Mouse (Mus musculus) macrophage (primary cell): ENCODE data around the gene Aprt. TPM values are rescaled to one million over a fixed set of nuclear protein-coding genes. Genes with fewer than 3 reads are reported as not detected.

Source experiments
- H3K27ac ChIP-seq: fragments of 350-480 bp; formaldehyde crosslinking; 2 replicates; pipeline ENCODE4 v1.9.0; 2021
- H3K36me3 ChIP-seq: fragments of 350-480 bp; formaldehyde crosslinking; 2 replicates; pipeline ENCODE4 v1.9.0; 2021; ENCODE audit errors: inconsistent target
- H3K4me3 ChIP-seq: fragments of 350-480 bp; formaldehyde crosslinking; 2 replicates; pipeline ENCODE4 v1.9.0; 2021; ENCODE audit errors: inconsistent target
- H3K79me2 ChIP-seq: fragments of 350-480 bp; formaldehyde crosslinking; 2 replicates; pipeline ENCODE4 v1.9.0; 2021; ENCODE audit errors: inconsistent target
- WGBS: methylation state at CpG from one replicate; pipeline ENCODE4 v1.1.7; 2026; ENCODE audit warnings: inconsistent platforms; ENCODE audit not compliant: missing documents; 5-methylcytosine and 5-hydroxymethylcytosine counted together
- polyA plus RNA-seq: library from polyadenylated mRNA; stranded (reverse); fragments of 250-400 nt; gene quantifications from 3 replicates; pipeline ENCODE4 v1.2.4, GENCODE M21; 2018; ENCODE audit warnings: inconsistent platforms

Aprt gene
- polyA plus RNA-seq, 1 experiment from 2014 or later = 89.7 TPM

DNA sequence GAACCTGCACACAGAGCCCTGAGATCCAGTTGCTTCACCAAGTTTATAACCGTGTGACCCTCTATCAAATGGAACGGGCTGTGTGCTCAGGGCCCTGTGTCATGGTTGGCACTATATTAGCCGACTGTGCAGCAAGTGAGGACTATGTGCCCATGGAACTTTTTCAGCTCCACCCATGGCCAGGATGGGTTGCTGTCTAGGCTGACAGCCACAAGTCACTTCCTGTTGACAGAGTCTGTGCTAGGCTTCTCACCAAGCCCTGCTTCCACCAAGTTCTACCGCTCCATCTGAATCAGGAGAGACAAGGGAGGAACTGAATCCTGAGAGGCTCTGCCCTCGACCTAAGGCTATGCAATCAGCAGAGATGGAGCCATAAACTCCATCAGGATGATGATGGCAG is 15.5 kb downstream of the Aprt start:
- peaks cover 12% of the 10 kb centered on the region for H3K79me2 ChIP-seq
- H3K36me3 ChIP-seq = no peaks in the 10 kb centered on the region
- peak overlapping the region; percentile 85 for H3K27ac ChIP-seq
- WGBS = 19% methylated on average over 5 of the region's 5 CpGs
- no peak overlapping the region for H3K4me3 ChIP-seq

DNA sequence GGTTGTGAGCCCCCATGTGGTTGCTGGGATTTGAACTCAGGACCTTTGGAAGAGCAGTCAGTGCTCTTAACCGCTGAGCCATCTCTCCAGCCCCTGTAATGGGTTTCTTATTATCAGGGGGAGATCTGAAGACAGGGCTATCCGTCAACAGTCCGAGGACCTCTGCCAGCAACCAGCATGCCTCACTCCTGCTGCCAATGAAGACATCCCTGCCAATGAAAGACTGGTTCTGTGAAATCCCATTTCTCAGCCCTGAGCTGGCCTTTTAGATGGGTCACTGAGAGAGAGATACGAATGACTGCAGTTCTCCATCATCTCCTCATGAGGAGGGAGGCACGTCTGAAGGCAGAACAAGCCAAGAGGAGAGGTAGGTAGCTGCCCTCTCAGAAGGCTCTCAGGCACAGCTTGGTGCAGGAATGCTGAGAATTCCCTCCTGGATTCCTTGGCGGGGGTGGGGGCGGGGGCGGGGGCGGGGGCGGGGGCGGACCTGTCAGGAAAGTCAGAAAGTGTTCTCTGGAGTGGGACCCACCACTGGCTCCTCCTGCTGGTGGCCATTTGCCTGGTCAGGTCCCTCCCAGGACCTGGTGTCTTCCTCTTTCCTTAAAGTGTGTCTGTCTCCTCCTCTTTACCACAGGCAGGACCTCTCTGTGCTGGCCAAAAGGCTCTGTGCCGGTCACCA is 17.9 kb downstream of the Aprt start:
- no peaks in the 10 kb centered on the region for H3K36me3 ChIP-seq
- 71% methylated on average over 7 of the region's 12 CpGs for WGBS
- H3K27ac ChIP-seq = peak overlapping the region; percentile 99
- no peak overlapping the region for H3K4me3 ChIP-seq
- no peaks in the 10 kb centered on the region for H3K79me2 ChIP-seq

DNA sequence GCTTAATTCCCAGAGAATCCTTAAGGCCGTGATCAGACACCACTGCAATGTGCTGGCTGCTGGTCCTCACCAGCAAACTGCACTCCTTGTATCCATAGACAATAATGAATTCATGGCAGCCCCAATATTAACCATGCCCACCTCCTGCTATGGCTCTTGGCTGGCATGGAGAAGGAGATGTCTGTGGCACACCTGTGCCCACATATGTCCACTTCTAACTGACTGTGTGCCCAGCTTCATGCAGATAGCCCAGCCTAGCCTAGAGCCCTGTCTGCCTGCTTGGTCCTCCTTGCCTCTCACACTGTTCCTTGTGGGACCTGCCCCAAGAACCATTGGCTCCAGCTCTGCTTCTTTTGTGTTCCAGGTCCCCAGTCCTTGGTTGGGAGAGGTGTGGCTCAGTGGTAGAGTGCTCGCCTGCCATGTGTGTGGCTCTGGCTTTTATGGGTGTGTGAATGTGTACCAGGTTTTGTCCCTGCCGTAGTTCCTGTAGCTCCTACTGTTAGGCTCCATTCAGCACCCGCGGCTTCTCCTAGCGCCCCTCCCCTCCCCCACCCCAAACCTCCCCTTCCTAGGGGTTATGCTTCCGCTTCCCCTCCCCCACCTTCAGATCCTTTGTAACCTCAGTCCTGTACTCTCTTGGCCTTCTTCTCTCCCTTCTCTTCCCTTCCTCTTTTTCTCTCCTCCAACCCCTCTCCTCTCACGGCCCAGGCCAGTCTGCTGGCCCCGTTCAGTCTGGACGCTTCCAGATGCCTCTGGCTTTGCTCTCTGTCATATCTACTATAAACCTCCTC is 19.3 kb downstream of the Aprt start:
- Histone ChIP-seq H3K4me3 (peak overlapping the region; percentile 48), H3K79me2 (no peaks in the 10 kb centered on the region), H3K36me3 (no peaks in the 10 kb centered on the region), H3K27ac (peak overlapping the region; percentile 99)
- 28% methylated on average over 6 of the region's 10 CpGs for WGBS

DNA sequence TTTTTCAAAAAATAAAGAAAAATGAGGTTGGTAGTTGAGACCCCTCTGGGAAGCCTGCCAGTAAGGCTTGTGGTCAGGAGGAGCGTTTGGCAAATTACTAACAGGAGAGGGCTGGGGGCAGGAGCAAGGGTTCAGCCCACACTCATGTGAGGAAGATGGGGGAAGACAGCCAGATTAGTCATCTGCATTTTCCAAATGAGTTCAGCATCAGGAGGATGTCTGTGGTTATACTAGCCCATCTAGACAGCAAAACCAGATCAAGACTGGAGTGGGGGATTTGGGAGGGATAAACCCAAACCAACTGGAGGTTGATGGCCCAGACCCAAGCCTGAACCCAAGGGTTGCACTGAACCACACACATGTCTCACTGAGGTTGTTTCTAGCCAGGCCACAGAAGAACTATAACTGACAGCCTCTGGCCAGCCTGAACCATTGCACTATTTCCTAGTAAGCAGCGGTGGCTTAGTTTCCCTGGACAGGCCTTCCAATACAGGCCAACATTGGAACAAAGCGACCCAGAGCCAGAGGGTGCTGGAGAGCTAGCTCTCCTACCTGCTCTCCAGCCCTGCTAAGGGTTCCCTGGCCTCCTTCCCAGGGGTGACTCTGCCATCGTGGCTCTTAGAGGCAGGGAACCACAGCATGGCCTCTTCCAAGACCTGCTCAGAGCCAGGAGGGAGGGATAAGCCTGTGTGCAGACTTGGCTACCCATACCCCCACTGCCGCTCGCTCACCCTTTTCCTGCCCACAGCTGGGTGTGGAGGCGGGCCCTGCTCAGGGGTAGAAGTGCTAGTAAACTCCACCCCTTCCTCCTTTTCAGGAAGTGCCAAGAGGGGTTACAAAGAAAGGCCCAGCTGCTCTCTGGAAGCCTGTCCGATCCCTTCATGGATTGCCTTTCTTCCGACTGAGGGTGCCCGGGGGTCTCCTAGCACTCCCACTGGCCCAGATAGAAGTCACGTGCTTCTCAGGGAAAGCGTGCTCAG is 20.4 kb downstream of the Aprt start:
- no peaks in the 10 kb centered on the region for H3K36me3 ChIP-seq
- peak overlapping the region; percentile 99 for H3K27ac ChIP-seq
- 7% methylated on average over 12 of the region's 12 CpGs for whole genome bisulfite sequencing
- no peaks in the 10 kb centered on the region for H3K79me2 ChIP-seq
- H3K4me3 ChIP-seq = peak overlapping the region; percentile 48

DNA sequence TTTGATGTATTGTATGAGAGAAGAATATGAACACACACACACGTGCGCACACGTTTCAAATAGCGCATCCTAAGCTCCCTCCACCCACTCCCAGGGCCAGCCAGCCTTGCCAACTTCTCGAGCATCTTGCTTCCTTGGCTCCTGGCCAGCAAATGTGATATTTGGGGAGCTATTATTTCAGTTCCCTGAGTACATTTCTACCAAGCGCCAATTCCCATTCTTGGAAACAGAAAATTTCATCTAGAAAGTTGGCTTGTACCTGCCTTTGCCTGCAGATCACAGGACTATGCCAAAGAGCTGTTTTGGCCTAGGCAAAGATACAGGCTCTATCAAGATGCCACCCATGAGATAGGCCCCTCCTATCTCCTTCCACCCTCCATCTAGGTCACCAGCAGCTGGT is 21.9 kb downstream of the Aprt start:
- 84% methylated on average over 6 of the region's 6 CpGs for WGBS
- Histone ChIP-seq H3K79me2 (peaks cover 8% of the 10 kb centered on the region), H3K27ac (peak overlapping the region; percentile 99), H3K36me3 (no peaks in the 10 kb centered on the region), H3K4me3 (no peak overlapping the region)

DNA sequence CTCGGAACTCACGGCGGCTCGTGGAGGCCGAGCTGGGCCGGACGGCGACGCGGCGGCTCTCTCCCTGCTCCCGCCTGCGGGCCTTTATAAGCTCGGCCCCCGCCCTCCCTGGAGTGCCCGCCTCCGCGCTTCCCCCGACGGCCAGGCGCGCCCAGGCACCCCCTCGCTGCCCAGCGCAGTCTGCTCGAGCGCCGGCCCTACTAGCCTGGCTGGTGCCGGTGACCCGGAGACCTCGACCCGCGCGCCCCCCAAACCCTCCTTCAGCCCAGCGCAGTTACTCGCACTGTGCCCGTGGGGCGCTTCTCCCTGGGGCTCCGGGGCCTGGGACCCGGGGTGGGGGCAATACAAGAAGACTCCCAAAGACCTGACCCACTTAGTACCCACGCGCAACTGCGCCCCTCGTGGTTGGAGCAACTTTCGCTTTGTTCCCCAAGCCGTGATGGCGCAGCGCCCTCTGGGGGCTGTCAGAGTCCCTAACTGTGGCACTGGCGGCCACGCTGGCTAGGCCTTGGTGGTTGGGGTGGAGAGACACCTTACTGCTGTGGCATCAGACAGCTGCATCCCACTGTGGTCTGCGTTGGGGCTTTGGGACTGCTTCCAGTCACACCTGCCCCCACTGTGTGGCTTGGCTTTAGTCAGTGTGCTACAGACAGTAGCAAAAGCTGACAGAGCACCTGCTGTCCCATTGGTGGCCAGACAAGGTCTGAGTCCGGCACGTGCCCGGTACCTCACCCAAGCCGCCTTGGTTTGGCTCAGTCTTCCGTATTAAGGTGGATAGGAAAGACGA is 25.3 kb downstream of the Aprt start, which contains the start of gene Piezo1:
Gene Piezo1 (minus strand): TSS at position 65 of the 787 bp plus-strand sequence.
- peak within 1 kb of the TSS; percentile 69 for H3K27ac ChIP-seq
- H3K4me3 ChIP-seq = peak within 1 kb of the TSS; percentile 61
- peaks cover 41% of the 10 kb centered on the region for H3K79me2 ChIP-seq
- 8% methylated on average over 56 of the region's 56 CpGs for WGBS
- no peaks in the 10 kb centered on the region for H3K36me3 ChIP-seq

DNA sequence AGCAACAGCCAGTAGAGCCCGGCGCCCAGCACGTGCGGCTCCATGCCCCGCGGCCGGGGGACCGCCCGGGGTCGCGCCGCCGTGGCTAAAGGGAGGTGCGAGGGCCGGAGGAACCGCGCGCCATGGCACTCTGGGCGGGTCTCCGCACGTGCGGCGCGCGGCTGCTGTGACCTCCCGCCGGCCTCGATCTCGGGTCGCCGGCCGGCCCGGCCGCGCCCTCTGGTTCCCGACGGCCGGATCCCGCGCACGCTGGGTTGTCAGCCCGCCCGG is 25.8 kb downstream of the Aprt start:
- H3K36me3 ChIP-seq = no peaks in the 10 kb centered on the region
- WGBS = 1% methylated on average over 37 of the region's 43 CpGs
- no peak overlapping the region for H3K4me3 ChIP-seq
- peaks cover 47% of the 10 kb centered on the region for H3K79me2 ChIP-seq
- H3K27ac ChIP-seq = no peak overlapping the region

DNA sequence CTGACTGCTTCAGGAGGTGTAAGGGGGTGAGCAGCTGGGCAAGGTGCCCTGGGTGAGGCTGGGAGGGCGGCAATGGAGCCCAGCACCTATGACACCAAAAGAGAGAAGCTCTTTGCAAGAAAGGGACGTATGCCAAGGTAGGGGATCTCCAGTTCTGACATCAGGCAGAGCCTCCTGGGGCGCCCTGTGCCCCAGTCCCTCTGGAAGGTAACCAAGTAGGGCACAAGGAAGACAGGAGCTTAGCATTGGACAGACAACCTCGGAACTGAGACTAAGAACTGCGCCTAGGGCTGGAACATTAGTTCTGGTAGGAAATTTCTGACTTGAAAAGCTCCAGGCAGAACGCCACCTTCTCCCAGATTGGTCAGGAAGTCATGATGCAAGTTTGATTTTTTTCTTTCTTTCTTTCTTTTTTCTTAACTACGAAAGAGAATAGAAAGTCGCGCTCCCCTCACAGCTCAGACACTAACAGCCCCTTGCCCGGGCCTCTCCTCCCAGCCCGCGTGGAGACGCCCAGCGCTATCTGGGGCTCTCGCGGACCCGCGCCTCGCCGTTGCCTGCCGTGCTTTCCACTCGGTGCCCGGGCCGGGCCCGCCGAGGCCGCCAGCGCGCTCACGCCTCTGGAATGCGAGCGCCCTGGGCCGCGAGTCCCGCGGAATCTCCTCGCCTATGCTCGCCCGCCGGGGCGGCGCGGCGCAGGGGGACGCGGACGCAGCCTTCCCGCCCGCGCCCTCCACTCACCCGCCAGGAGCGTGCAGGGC is 26.3 kb downstream of the Aprt start:
- H3K36me3 ChIP-seq = no peaks in the 10 kb centered on the region
- peaks cover 52% of the 10 kb centered on the region for H3K79me2 ChIP-seq
- peak overlapping the region; percentile 61 for H3K4me3 ChIP-seq
- peak overlapping the region; percentile 69 for H3K27ac ChIP-seq
- WGBS = 2% methylated on average over 49 of the region's 52 CpGs

DNA sequence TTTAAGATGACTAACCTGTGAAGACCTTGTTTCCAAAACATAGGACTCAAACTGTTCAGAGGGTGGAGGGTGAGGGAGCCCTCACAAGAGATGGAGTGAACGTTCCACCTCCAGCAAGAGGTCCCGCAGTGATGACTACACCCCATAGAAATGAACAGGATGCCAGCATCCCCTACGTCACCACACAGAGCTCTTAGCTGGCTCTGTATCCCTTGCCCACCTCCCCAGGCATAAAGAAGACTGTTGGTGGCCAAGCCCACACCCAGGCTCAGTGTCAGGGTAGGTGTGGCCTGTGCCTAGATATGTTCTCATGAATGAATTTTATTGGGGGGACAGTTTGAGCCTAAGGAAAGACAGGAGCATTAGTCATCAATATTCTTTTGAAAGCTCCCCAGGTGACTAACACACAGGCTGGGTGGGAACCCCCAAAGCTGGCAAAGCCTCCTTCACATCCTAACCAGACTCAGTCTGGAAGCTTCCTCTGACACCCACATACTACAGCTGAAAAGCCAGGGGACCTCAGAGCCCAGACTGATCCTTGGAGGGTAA is 27.7 kb downstream of the Aprt start:
- no peaks in the 10 kb centered on the region for H3K36me3 ChIP-seq
- peaks cover 66% of the 10 kb centered on the region for H3K79me2 ChIP-seq
- WGBS = 81% methylated on average over 3 of the region's 3 CpGs
- H3K27ac ChIP-seq = peak overlapping the region; percentile 69
- peak overlapping the region; percentile 61; the same call in 1 of the 2 replicates for H3K4me3 ChIP-seq

DNA sequence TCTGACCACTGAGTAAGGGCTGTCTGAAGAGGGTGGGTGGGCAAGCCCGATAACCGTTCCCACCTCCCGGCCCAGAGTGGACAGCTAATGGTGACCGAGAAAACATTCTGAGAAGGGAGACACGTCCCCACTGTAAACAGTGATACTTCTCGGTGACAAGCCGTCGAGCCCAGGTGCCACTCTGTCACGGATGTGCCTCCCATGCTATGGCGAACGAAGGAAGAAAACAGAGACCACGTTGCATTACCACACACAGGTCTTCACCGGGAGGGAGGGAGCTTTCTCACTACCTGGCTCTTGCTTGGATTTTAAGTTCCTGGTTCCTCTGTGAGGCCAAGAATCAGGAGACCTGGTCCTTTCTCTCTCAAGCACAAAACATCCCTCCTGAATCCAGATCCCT is 28.4 kb downstream of the Aprt start:
- Histone ChIP-seq H3K79me2 (peaks cover 73% of the 10 kb centered on the region), H3K36me3 (no peaks in the 10 kb centered on the region; the same call in 1 of the 2 replicates), H3K27ac (peak overlapping the region; percentile 69), H3K4me3 (no peak overlapping the region)
- 33% methylated on average over 13 of the region's 13 CpGs for WGBS

DNA sequence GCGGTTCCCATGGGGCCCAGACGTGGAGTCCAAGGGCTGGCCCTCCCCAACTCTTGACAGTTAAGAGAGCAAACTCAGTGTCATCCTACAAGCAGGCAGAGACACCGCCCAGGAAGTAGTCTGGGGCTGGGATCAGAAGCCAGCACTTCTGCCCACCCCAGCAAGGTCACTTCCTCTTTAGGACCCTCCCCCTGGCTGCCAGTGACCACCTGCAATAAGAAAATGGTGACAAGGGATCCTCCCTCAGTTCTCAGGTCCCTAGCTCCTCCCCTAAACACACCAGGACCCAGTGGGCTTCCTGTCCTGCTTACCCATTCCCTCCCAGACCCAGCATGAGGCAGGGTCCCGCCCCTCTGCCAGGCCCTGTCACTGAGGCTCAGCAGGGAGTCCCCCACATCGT is 28.9 kb downstream of the Aprt start:
- Histone ChIP-seq H3K36me3 (no peaks in the 10 kb centered on the region; the same call in 1 of the 2 replicates), H3K4me3 (no peak overlapping the region; the same call in 1 of the 2 replicates), H3K27ac (peak overlapping the region; percentile 69), H3K79me2 (peaks cover 78% of the 10 kb centered on the region)
- WGBS = 4% methylated on average over 5 of the region's 5 CpGs

DNA sequence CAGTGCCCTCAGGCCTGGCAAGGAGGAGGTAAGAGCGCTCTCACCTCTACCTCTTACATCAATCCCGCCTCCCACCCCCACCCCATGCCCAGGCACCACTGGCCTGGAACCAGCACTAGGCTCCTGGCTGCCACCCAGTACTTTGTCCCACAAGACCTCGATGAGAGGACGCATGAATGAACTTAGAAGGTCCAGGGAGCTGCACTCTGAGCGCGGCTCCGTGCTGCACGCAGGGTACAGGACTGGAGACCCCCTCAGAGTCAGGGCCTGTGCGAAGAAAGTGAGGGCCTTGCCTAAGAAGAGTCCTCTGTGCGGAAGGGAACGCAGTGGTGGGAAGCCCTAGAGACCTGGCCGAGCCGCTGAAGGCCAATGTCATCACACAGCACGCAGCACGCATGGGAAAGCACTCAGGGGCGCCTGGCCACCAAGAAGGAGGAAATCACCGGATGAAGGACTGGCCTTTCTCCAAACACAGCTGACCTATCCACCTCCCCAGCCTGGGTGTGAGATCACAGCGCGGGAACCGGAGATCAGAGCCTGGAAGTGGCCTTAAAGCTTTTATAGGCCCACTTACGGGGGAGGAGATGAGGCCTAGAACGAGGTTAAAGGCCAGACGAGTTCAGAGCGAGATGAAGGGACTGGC is 29.8 kb downstream of the Aprt start:
- Histone ChIP-seq H3K4me3 (peak overlapping the region; percentile 5; the same call in 1 of the 2 replicates), H3K79me2 (peaks cover 87% of the 10 kb centered on the region), H3K36me3 (no peaks in the 10 kb centered on the region; the same call in 1 of the 2 replicates), H3K27ac (peak overlapping the region; percentile 69)
- 78% methylated on average over 23 of the region's 24 CpGs for WGBS
